Mouse (Mus musculus): ENCODE results near the gene Sgcd. TPM values are rescaled to one million over a fixed set of nuclear protein-coding genes. Genes with fewer than 3 reads are reported as not detected.

The Sgcd gene
- total and polyA plus RNA-seq, 3 experiments, result 7.1 to 69.5 (median 60.9) TPM

DNA sequence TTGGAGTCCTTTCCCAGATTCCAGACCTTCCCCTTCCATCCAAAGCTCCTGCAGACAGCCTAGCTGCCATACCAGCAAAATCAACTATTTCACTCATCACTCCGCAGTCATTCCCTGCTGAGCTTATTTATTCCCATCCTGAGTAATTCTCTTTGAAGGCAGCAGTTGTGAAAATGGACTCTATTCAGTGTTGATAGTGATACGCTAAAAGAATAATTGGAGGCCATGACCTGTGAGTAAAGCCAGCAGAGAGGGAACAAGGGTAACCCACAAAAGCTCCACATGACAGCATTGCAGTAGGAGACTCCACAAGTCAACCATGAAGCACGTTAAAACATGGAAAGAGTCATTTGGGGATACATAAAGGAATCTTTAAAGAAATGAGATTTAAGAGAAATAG is 142.9 kb downstream of the Sgcd start:
- no peak overlapping the region for H3K27ac ChIP-seq
- intact Hi-C loops (cut with DNase I), result no loop called here
- WGBS, result 59% methylated on average over 3 of the region's 3 CpGs
- no peak for TF ChIP-seq EP300 (IDR thresholded peaks at IDR 0.05; ENCODE audit: insufficient read depth, low read depth, low read length)
- no peak for TF ChIP-seq CTCF (IDR thresholded peaks at IDR 0.05)
- TF ChIP-seq POLR2A (IDR thresholded peaks at IDR 0.05; ENCODE audit: insufficient read depth, low read depth, low read length), result no peak
- no peaks in the 10 kb centered on the region for H3K4me1 ChIP-seq (ENCODE audit: control insufficient read depth, insufficient read depth, low read length)
- H3K4me3 ChIP-seq, result no peak overlapping the region
- H3K36me3 ChIP-seq (ENCODE audit: control insufficient read depth, insufficient read depth, low read length), result no peaks in the 10 kb centered on the region
- no peak overlapping the region for H3K9ac ChIP-seq (ENCODE audit: low read depth, low read length)
- H3K27me3 ChIP-seq (ENCODE audit: control insufficient read depth, insufficient read depth, low read length), result no peaks in the 10 kb centered on the region
- no peak for DNase-seq
- H3K79me2 ChIP-seq (replicated peaks; ENCODE audit: control insufficient read depth, insufficient read depth, low read length), result no peaks in the 10 kb centered on the region

DNA sequence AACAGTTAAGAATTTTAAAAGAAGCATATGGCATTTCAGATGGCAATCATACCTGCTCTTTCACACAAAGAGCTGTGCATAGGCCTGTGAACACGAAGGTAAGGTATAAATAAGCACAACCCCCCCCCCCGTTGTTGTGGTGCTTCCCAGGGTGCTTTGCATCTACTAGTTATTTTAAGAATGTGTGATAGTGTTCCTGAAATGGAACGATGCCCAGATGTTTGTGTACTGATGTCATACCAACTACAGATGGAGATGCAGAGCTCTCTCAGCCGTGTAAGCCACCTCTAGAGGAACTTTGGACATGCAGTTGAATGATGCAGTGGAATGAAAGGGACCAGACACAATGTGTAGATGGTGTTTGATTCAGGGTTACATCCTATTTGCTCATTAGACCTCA is 155.5 kb downstream of the Sgcd start:
- DNase-seq, result peak in 1 of 2 experiments; percentile 28
- 16% methylated on average over 4 of the region's 4 CpGs for whole genome bisulfite sequencing
- Histone ChIP-seq H3K79me2 (replicated peaks; ENCODE audit: control insufficient read depth, insufficient read depth, low read length) (no peaks in the 10 kb centered on the region), H3K4me3 (no peak overlapping the region), H3K27me3 (ENCODE audit: control insufficient read depth, insufficient read depth, low read length) (no peaks in the 10 kb centered on the region), H3K9ac (ENCODE audit: low read depth, low read length) (no peak overlapping the region), H3K36me3 (ENCODE audit: control insufficient read depth, insufficient read depth, low read length) (no peaks in the 10 kb centered on the region), H3K4me1 (ENCODE audit: control insufficient read depth, insufficient read depth, low read length) (no peaks in the 10 kb centered on the region), H3K27ac (no peak overlapping the region)
- TF ChIP-seq POLR2A (IDR thresholded peaks at IDR 0.05; ENCODE audit: insufficient read depth, low read depth, low read length), result no peak
- TF ChIP-seq CTCF (IDR thresholded peaks at IDR 0.05), result peak; percentile 16; the same call in 1 of the 2 replicates
- TF ChIP-seq EP300 (IDR thresholded peaks at IDR 0.05; ENCODE audit: insufficient read depth, low read depth, low read length), result 0 out of 2 replicates have a peak, but pooled peaks have one; percentile 10
- intact Hi-C loops (cut with DNase I), result no loop called here

DNA sequence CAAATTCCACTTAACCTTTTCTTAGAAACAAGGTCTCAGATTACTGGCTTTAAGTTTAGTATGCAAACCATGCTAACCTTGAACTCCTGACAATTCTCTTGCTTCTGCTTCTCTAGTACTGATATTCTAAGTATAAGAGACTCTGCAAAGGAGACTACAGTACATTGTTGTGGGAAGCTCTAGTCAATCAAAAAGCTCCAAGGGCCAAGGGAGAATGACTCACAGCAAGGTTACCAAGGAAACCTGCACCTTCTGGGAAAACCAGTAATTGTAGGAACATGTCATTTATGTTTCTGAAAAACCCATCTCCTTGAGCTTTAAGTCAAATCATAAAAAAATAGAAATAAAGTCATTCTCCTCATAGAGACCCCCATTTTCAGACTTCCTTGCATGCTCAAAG is 178.5 kb downstream of the Sgcd start:
- Histone ChIP-seq H3K27ac (no peak overlapping the region), H3K4me1 (ENCODE audit: control insufficient read depth, insufficient read depth, low read length) (no peaks in the 10 kb centered on the region), H3K27me3 (ENCODE audit: control insufficient read depth, insufficient read depth, low read length) (no peaks in the 10 kb centered on the region), H3K36me3 (ENCODE audit: control insufficient read depth, insufficient read depth, low read length) (no peaks in the 10 kb centered on the region), H3K4me3 (no peak overlapping the region), H3K9ac (ENCODE audit: low read depth, low read length) (no peak overlapping the region), H3K79me2 (replicated peaks; ENCODE audit: control insufficient read depth, insufficient read depth, low read length) (no peaks in the 10 kb centered on the region)
- intact Hi-C loops (cut with DNase I), result no loop called here
- no peak for DNase-seq
- TF ChIP-seq CTCF (IDR thresholded peaks at IDR 0.05) (no peak), EP300 (IDR thresholded peaks at IDR 0.05; ENCODE audit: insufficient read depth, low read depth, low read length) (no peak), POLR2A (IDR thresholded peaks at IDR 0.05; ENCODE audit: insufficient read depth, low read depth, low read length) (no peak)

DNA sequence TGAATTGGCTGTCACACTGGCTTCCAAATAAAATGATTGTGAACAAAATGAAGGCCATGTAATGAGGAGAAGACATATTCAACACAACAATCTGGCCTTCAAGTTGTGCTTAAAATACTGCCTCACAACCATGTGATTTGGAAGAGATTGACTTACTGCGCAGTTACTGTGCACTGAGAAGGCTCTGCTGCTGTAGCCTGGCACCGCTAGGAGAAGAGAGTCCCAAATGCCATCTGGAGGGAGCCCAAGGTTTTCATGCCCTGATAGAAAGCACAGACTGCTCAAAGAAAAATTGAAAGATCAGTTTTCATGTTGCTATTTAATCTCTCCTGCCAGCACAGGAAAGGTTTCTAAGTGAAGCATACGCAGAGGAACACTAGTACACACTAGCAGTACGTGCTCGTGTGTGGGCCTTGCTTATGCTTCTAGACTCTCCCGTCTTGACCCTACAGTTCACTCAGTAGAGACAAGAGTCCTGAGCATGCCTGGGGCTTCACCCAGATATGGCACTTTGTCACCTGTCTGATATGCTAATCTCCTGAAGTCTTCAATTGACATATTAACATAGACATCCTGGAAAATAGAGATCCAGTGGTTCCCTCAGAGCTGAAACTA is 184.6 kb downstream of the Sgcd start:
- Histone ChIP-seq H3K4me3 (no peak overlapping the region), H3K27ac (no peak overlapping the region), H3K4me1 (ENCODE audit: control insufficient read depth, insufficient read depth, low read length) (peaks cover 2% of the 10 kb centered on the region; the same call in 1 of the 2 replicates), H3K36me3 (ENCODE audit: control insufficient read depth, insufficient read depth, low read length) (no peaks in the 10 kb centered on the region), H3K79me2 (replicated peaks; ENCODE audit: control insufficient read depth, insufficient read depth, low read length) (no peaks in the 10 kb centered on the region), H3K27me3 (ENCODE audit: control insufficient read depth, insufficient read depth, low read length) (no peaks in the 10 kb centered on the region), H3K9ac (ENCODE audit: low read depth, low read length) (no peak overlapping the region)
- 72% methylated on average over 6 of the region's 6 CpGs for WGBS
- TF ChIP-seq POLR2A (IDR thresholded peaks at IDR 0.05; ENCODE audit: insufficient read depth, low read depth, low read length) (no peak), CTCF (IDR thresholded peaks at IDR 0.05) (0 out of 2 replicates have a peak, but pooled peaks have one; percentile 4), EP300 (IDR thresholded peaks at IDR 0.05; ENCODE audit: insufficient read depth, low read depth, low read length) (no peak)
- no peak for DNase-seq
- intact Hi-C loops (cut with DNase I), result no loop called here

DNA sequence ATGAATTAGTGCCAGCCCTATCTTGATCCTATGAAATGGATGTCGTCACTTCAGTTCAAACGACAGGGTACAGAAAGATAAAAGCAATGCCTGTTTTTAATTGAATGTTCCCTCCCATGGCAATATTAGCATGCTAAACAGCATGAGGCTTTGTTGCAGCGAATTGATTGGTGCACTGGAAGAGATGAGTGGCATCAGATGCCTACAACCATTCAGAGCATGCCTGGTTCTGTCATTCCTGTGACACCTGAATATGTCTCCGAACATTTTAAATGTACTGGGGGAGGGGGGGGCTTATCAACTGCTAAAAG is 210.9 kb downstream of the Sgcd start:
- Histone ChIP-seq H3K9ac (ENCODE audit: low read depth, low read length) (no peak overlapping the region), H3K36me3 (ENCODE audit: control insufficient read depth, insufficient read depth, low read length) (no peaks in the 10 kb centered on the region), H3K27ac (no peak overlapping the region), H3K4me3 (no peak overlapping the region), H3K4me1 (ENCODE audit: control insufficient read depth, insufficient read depth, low read length) (no peaks in the 10 kb centered on the region), H3K79me2 (replicated peaks; ENCODE audit: control insufficient read depth, insufficient read depth, low read length) (no peaks in the 10 kb centered on the region), H3K27me3 (ENCODE audit: control insufficient read depth, insufficient read depth, low read length) (no peaks in the 10 kb centered on the region)
- TF ChIP-seq POLR2A (IDR thresholded peaks at IDR 0.05; ENCODE audit: insufficient read depth, low read depth, low read length), result no peak
- no peak for TF ChIP-seq EP300 (IDR thresholded peaks at IDR 0.05; ENCODE audit: insufficient read depth, low read depth, low read length)
- TF ChIP-seq CTCF (IDR thresholded peaks at IDR 0.05), result no peak
- DNase-seq, result no peak
- intact Hi-C loops (cut with DNase I), result no loop called here
- WGBS, result 58% methylated on average over 4 of the region's 4 CpGs

DNA sequence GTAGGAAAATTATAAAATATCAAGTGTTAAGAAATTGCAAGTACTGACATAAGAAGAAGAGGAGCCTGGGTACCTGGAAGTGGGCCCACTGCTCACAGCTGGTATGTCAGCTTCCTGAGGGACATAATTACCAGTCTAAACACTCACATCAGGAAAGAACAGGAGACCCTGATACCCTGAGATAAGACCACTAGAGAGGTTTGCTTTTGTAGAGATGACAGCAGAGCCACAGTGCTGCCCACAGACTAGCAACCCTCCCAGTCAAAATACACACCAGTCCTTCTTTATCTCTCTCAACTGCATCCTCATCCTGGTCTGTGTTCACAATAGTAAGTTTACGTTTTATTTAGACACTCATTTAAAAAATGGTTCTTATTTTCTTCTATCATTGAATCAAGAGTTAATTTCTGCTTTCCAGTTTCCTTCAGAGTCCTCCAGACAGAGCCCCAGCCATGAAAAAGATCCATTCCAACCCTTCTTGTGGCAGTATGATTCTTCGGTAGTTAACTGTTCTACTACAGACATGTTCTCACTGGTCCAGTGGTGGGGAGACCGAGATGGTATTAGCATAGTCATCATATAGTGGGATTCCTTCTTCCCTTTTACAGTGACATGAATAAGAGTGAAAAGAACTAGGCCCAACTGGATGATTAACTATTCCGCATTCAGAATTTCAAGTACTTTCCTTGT is 211.4 kb downstream of the Sgcd start:
- H3K36me3 ChIP-seq (ENCODE audit: control insufficient read depth, insufficient read depth, low read length), result no peaks in the 10 kb centered on the region
- intact Hi-C loops (cut with DNase I), result no loop called here
- H3K27ac ChIP-seq, result no peak overlapping the region
- no peak for DNase-seq
- no peak overlapping the region for H3K4me3 ChIP-seq
- H3K9ac ChIP-seq (ENCODE audit: low read depth, low read length), result no peak overlapping the region
- H3K79me2 ChIP-seq (replicated peaks; ENCODE audit: control insufficient read depth, insufficient read depth, low read length), result no peaks in the 10 kb centered on the region
- no peaks in the 10 kb centered on the region for H3K27me3 ChIP-seq (ENCODE audit: control insufficient read depth, insufficient read depth, low read length)
- no peak for TF ChIP-seq EP300 (IDR thresholded peaks at IDR 0.05; ENCODE audit: insufficient read depth, low read depth, low read length)
- TF ChIP-seq POLR2A (IDR thresholded peaks at IDR 0.05; ENCODE audit: insufficient read depth, low read depth, low read length), result no peak
- TF ChIP-seq CTCF (IDR thresholded peaks at IDR 0.05), result no peak
- WGBS, result 64% methylated on average over 4 of the region's 4 CpGs
- no peaks in the 10 kb centered on the region for H3K4me1 ChIP-seq (ENCODE audit: control insufficient read depth, insufficient read depth, low read length)
